Mouse (Mus musculus) myocyte (in vitro differentiated cells): Measurements from ENCODE around the gene Nr0b2.

Source experiments
- CEBPB ChIP-seq: IDR thresholded peaks from 2 replicates; pipeline ENCODE4 v1.6.1; 2011; ENCODE audit warnings: mild to moderate bottlenecking, moderate library complexity; ENCODE audit not compliant: poor library complexity, insufficient read depth, severe bottlenecking
- E2F4 ChIP-seq: IDR thresholded peaks from one replicate; pipeline ENCODE4 v1.6.1; 2011; ENCODE audit warnings: mild to moderate bottlenecking, control low read depth, moderate library complexity; ENCODE audit not compliant: insufficient read depth
- MAX ChIP-seq: IDR thresholded peaks from one replicate; pipeline ENCODE4 v1.6.1; 2011; ENCODE audit warnings: low read depth, mild to moderate bottlenecking, control low read depth
- MYOD1 ChIP-seq, 3 experiments: IDR thresholded peaks; one replicate each; pipeline ENCODE4 v1.6.1; 2011; ENCODE audit warnings: control low read depth in 2 of 3, low read depth in 2 of 3, mild to moderate bottlenecking in 2 of 3, moderate library complexity in 1 of 3; ENCODE audit not compliant: insufficient read length in 2 of 3, control insufficient read depth in 1 of 3
- MYOG ChIP-seq, 3 experiments: IDR thresholded peaks; one replicate each; pipeline ENCODE4 v1.6.1; 2011; ENCODE audit warnings: control low read depth in 2 of 3, low read depth in 2 of 3, mild to moderate bottlenecking in 2 of 3; ENCODE audit not compliant: insufficient read length in 2 of 3, control insufficient read depth in 1 of 3, insufficient read depth in 1 of 3
- POLR2A ChIP-seq: IDR thresholded peaks from one replicate; pipeline ENCODE4 v1.6.1; 2011; ENCODE audit warnings: low read depth, mild to moderate bottlenecking, control low read depth, moderate library complexity; ENCODE audit not compliant: insufficient read length
- POLR2AphosphoS2 ChIP-seq: IDR thresholded peaks from one replicate; pipeline ENCODE4 v1.6.1; 2011; ENCODE audit warnings: low read depth, control low read depth; ENCODE audit not compliant: insufficient read length
- TCF12 ChIP-seq: IDR thresholded peaks from one replicate; pipeline ENCODE4 v1.6.1; 2011; ENCODE audit warnings: mild to moderate bottlenecking, control low read depth; ENCODE audit not compliant: poor library complexity, insufficient read depth, severe bottlenecking
- TCF3 ChIP-seq: IDR thresholded peaks from one replicate; pipeline ENCODE4 v1.6.1; 2011; ENCODE audit warnings: low read depth, control low read depth; ENCODE audit not compliant: insufficient read length
- USF1 ChIP-seq: IDR thresholded peaks from one replicate; pipeline ENCODE4 v1.6.1; 2011; ENCODE audit warnings: low read depth, mild to moderate bottlenecking, control low read depth, moderate library complexity

DNA sequence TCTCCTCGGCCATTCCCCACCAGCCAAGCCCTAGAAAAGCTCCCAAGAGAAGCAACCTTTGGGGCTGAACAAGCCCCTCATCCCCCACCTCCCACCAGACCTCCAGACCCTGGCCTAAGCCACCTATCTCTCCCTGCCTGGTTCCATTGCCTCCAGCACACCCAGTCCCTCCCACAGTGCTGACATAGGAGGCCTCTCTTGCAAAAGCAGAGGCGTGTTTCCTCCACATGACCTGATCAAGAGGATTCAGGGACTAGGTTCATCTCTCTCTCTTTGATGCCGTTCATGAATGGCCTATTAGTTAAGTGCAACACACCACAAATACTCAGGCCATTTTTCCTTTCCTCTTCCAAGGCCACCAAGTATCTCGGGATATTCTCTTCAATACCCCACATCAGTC lies 6.7 kb downstream of the Nr0b2 start:
- TF ChIP-seq POLR2A (no peak), E2F4 (no peak), POLR2AphosphoS2 (no peak), MYOD1 (IDR thresholded peaks at IDR 0.05; ENCODE audit: control insufficient read depth in 1 of 3, insufficient read length in 2 of 3, low read depth in 2 of 3) (no peak), MAX (no peak), MYOG (IDR thresholded peaks at IDR 0.05; ENCODE audit: control insufficient read depth in 1 of 3, insufficient read depth in 1 of 3, insufficient read length in 2 of 3, low read depth in 2 of 3) (no peak), TCF12 (no peak), CEBPB (no peak), USF1 (no peak), TCF3 (no peak)
